Mouse (Mus musculus): ENCODE measurements around the gene Rpl3l.

Rpl3l gene

DNA sequence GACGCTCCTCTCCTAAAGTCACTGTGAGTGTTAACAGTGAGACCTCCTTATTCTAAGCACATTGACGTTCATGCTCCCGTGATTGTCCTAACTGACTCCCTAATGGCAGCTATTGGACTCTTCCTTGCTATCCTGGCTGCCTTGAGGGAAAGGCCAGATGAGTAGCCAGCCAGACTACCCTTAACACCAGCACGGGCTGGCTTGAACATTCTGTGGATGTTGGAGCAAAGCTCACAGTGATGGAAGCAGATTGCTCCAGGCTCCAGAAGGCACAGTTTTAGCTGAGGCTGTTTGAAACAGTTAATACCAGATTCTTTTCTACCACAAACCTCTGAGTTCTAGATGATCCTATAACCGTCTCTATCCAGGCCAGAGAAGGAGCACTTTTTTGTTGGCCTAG is 16.3 kb downstream of the Rpl3l start:
- DNase-seq (ENCODE audit: low read depth), result no peak

GRCm38 (mm10) chr17:24744381-24744780 is 16.8 kb downstream of the Rpl3l start:
- DNase-seq (ENCODE audit: low read depth), result no peak

DNA sequence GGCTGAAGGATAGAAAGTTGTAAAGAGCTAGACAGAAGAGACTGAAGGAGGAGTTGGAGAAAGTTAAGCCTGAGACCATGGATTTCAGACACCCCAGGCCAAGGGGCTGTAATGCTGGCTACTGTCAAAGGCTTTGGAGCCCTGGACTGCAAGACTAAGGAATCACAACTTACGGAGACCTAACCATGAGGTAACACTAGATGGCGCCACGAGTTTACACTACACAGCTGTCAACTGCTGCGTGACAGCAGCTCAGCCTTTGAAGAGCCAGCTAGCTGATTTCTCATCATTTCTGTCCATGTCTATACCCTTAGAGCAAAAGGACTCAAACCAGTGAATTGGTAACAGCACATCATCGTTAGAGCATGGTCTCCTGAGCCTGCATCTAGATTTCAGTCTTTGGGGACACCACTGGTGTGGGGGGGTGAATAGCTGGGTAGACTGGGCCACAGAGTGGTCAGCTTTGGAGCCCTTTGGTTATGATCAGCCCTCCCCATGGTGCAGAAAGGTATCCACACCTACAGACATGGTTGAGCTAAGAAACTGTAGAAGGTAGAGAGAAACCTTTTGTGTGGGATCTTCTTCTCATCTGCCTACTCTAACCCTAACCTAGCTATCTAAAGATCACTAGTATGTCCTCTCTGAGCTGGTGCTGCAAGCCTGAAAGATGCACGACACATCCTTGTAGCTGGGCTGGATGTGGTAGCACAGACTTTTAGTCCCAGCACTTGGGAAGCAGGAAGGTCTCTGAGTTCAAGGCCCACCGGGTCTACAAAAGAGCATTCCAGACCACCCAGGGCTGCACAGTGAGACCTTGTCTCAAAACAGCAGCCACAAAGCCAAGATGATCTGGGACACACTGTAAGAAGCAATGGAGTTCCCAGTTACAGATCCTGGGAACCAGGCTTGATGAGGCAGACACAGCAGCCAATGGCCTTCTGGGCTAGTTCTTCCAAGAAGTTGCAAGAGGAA is 18.2 kb downstream of the Rpl3l start:
- DNase-seq (ENCODE audit: low read depth), result peak; percentile 95

DNA sequence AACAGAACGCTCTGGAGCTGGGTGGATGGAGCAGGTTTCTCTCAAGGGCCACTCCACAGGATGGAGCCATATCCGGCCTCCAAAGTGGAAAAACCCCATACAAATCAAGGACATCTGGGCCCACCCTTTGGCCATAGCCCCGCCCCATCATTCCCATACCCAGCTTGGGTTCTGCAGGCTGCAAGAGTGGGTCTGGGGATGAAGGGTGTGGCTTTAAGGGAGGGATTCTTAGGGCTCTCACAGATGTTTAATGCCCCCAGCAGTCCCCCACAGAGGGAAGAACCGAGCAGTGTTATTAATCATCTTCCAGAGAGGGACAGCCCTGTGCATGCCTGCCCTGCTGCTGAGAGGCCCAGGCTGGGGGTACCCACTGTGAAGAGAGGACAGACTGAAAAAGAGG is 19.4 kb downstream of the Rpl3l start:
- peak; percentile 46 for DNase-seq (ENCODE audit: low read depth)

- DNase-seq (ENCODE audit: low read depth), result no peak
Measured at GRCm38 (mm10) chr17:24751528-24751927, 23.9 kb downstream of the Rpl3l start.

DNA sequence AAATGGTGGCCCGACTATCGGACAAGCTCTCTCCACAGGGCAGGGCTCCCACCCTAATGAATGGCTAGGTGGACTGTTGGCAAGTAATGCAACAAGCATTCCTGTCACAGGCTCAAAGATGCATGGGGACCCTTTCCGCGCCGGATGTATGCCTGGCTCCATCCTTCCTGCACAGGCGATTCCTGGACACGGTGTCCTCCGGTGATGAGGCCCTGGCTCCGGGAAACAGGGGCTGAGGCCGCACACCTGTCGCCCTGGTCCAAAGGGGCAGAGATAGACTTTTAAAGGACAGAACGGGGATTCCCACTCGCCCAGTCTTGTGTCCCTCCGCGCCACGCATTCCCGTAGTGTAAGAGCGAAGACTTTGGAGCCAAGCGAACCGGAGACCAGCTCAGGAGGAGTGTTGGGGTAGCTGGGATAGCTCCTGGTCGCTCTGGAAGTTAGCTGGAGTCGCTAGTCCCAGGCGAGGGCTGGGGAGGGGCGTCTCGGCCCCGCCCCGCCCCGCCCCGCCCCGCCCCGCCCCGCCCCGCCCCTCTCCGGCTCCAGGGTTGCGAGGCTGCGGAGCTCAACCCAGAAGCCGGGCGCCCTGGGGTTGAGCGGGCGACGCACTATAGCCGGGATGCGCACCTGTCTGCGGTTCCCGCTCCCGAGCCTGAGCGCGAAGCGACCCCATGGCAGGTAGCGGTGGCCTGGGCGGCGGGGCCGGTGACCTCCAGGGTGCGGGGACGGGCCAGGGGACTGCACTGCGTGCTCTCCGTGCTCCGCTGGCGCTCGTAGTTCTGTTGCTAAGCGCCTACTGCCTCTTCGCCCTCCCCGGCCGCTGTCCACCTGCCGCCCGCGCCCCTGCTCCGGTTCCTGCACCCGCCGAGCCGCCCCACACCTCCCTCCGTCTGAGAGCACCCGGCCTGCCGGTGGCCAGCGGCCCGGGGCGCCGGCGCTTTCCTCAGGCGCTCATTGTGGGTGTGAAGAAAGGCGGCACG is 25.1 kb downstream of the Rpl3l start, which contains the start of gene Hs3st6:
Gene Hs3st6, plus strand, starts transcription at position 574 of the 980 bp plus-strand sequence.
- no peak for DNase-seq (ENCODE audit: low read depth)

GRCm38 (mm10) chr17:24757394-24757793 is 29.8 kb downstream of the Rpl3l start:
- DNase-seq (ENCODE audit: low read depth), result no peak

DNA sequence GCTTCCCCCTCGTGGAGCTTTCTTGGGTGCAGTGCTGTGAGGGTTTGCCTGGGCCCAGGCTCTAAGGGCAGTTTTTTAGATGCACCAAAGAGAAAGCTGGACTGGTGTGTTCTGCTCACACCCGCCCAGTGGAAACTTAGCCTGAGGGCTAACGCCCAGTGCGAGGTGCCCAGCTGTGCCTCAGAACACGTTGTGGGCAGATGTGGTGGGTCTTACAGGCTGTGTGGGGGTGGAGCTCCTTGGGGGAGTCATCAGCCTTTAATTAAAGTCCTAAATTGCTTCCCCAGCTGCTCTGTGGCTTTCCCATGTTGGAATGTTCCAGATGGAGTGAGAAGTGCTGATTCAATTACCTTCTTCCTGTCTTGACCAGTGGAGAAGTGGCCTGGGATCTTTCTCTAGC is 33.5 kb downstream of the Rpl3l start:
- DNase-seq (ENCODE audit: low read depth), result peak; percentile 30

DNA sequence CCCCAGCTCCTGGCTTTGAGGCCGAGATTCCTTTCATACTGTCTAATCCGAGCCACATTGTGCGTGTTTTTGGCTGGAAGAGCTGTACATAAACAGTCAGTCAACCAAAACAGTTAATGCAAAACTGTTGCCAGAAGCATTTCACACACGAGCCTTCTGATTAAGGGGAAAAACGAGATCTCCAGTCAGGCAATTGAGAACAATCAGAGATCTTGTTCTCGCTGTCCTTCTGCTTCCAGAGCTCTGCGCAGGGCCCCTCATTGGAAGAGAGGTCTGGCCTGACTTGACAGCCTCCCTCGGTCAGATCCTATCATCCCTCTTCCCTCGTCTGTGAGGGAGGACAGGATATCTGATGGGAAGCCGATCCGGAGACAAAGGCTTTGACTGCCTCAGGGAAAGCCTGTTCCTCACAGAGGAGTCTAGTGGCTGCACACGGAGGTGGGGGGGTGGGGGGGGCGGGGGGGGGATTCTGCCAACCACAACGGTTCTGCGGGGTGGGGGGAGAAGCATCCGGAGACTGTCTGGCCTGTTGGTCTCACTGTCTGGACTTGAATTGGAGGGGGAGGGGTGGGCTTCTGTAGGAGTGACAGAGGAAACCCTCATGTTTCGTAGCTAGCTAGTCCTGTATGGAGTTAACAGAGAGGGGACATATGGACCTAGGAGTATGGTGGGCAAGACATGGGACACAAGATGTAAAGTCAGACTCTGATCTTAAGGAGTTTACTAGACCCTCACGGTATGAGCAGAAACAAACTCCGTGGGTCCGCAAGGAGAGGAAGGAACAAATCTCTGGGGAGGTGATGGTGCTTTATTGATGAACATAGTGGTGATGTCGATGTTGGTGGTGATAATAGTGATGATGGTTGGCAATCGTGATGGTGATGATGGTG is 37.6 kb downstream of the Rpl3l start:
- DNase-seq (ENCODE audit: low read depth), result peak; percentile 12

GRCm38 (mm10) chr17:24766266-24766875 is 38.8 kb downstream of the Rpl3l start:
- no peak for DNase-seq (ENCODE audit: low read depth)

DNA sequence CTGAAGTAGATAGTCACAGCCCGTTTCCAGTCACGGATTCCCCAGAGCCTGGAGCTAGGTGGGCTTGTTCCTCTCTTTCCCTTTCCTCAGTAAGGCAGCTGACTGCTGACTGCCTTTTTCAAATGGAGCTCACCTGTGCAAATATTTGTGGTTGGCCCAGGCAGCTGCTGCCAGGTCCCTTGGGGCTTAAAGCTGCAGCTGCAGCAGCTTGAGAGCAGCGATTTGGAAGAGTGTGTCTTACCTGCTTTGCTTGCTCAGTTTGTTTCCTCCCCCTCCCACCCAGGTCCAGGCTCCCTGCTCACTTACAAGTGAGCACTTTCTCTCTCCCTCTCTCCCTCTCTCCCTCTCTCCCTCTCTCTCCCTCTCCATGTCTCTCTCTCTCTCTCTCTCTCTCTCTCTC is 41.5 kb downstream of the Rpl3l start:
- no peak for DNase-seq (ENCODE audit: low read depth)

DNA sequence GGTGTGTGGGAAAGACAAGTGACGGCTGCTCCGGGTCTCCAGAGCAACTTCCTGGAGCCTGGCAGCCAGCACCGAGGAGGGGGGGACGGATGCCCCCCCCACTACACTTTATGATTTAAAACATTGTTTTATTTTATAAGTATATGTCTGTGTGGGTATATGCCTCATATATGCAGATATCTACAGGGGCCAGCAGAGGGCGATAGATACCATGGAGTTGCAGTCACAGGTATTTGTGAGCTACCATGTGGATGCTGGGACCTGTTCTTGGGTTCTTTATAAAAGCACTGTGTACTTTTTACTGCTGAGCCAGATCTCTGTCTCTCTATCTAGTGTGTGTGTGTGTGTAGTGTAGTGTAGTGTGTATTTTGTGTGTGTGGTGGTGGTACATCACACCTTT is 45.6 kb downstream of the Rpl3l start:
- DNase-seq (ENCODE audit: low read depth), result no peak

- no peak for DNase-seq (ENCODE audit: low read depth)
Measured at GRCm38 (mm10) chr17:24775173-24775572, 47.6 kb downstream of the Rpl3l start.

DNA sequence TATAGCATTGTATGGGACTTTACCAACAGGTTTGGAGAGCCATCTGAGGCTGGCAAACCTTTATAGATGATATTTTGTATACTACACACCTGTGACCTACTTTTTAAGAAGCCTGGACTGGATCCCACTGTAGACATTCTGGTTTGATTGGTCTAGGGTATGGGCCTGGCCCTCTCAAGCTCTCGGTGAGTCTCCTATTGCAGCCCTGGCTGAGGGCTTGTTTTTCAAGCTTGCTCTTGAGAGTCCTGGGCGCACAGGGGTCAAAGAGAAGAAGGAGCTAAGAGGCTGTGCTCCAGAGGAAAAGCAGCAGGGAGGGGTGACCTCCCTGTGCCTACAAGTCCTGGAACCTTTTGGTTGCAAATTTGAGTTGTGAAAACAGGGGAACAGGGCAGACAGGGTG is 49.5 kb downstream of the Rpl3l start:
- no peak for DNase-seq (ENCODE audit: low read depth)

DNA sequence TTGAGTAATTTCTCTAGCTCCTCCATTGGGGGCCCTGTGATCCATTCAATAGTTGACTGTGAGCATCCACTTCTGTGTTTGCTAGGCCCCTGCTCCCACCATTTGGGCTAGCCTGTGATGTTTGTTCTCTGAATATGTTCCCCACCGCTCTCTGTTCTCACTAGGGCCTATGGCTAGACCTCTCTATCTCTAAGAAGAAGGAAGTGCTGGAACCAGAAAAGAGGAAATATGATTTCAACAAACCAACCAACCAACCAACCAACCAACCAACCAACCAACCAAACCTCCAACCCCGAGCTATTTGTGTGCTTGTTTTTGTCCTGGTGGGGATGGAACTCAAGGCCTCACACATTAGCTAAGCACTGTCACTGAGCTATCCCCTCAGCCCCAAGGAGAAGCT is 53.2 kb downstream of the Rpl3l start:
- no peak for DNase-seq (ENCODE audit: low read depth)
